9 mouse cellular contexts compared by ENCODE assay signal in the genomic region with DNA sequence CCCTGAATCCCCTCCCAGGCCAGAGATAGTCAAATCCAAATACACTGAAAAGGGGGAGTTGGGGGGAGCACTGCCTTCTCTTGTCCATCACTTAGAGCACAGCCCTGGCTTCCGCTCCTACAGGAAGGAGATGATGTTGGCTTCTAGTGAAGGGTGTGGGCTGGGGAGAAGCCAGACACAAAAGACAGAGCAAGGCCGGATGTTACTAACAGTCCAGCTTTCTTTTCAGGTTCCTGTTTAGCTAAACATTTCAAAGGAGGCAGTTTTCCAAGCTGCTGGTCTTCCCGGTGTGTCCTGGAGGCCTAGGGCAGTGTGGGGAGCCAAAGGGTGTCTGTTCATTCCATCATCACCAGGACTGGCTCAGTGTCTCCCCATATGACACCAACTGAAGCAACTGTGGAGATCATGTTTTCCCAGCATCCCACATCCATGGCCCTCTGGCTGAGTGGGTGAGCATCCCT.
DNase-seq lines count a peak whose midpoint lies in the region; ATAC-seq lines count a peak whose summit lies in the region.
"Had no signal": no experiment of that assay in that cellular context is flagged by ENCODE, and none has a peak within 500 bp of the region (broad histone marks: within the 10 kb centered on the region; RNA-seq: fewer than 3 reads in every experiment).

No protein-coding gene starts in this region.

- H3K4me2 ChIP-seq in limb, embryonic 15.5 days = no peak overlapping the region
- H3K4me2 ChIP-seq: embryonic facial prominence, embryonic 13.5 days had no signal

- 0 out of 2 replicates have a peak, but pooled peaks cover 3% of the 10 kb centered on the region for H3K9me3 ChIP-seq in limb, embryonic 15.5 days
- H3K9me3 ChIP-seq: embryonic facial prominence, embryonic 13.5 days had no signal

- no peak overlapping the region for H3K27ac ChIP-seq in limb, embryonic 15.5 days
- H3K27ac ChIP-seq: embryonic facial prominence, embryonic 13.5 days had no signal

- 0 out of 2 replicates have a peak, but pooled peaks cover 12% of the 10 kb centered on the region for H3K4me1 ChIP-seq in limb, embryonic 15.5 days

- H3K9ac ChIP-seq in limb, embryonic 15.5 days = no peak overlapping the region
- H3K9ac ChIP-seq: embryonic facial prominence, embryonic 13.5 days had no signal

- 76% methylated on average over 3 of the region's 3 CpGs for WGBS in limb, embryonic 15.5 days

- H3K4me3 ChIP-seq in limb, embryonic 15.5 days = no peak overlapping the region
- H3K4me3 ChIP-seq: embryonic facial prominence, embryonic 13.5 days had no signal

- intact Hi-C loops in heart, postnatal 36 days (cut with DNase I) = loop anchor here (1.0 to 5.0 kb wide), 5 partner anchors 101 to 396 kb away; no protein-coding TSS in a partner anchor

- H3K27me3 ChIP-seq in limb, embryonic 15.5 days = no peaks in the 10 kb centered on the region

- ATAC-seq in limb, embryonic 15.5 days (ENCODE audit: insufficient number of reproducible peaks, low FRiP score, low TSS enrichment, low read depth) = 0 out of 2 replicates have a peak, but pooled peaks have one; percentile 30

- H3K36me3 ChIP-seq in limb, embryonic 15.5 days = no peaks in the 10 kb centered on the region
- H3K36me3 ChIP-seq: embryonic facial prominence, embryonic 13.5 days had no signal

- peak; percentile 23 for DNase-seq in adrenal gland, adult 8-10 months
- DNase-seq in adrenal gland, postnatal 36 days = peak; percentile 27 to 30
- DNase-seq in heart, postnatal 36 days = peak; percentile 32 to 55
- no peak for DNase-seq in testis, postnatal 10 days (ENCODE audit: low spot score)
- no peak for DNase-seq in embryo, embryonic 9.5 days (ENCODE audit: extremely low spot score)
- DNase-seq in thymus, postnatal 4 days = no peak
- DNase-seq in cerebellum, adult 8-10 months = no peak

Comparison
In these comparisons a context has a peak if more than half of its experiments do, and no peak if none do; other contexts are left out.
1. DNase-seq: peak in adrenal gland, adult 8-10 months (single experiment), adrenal gland, postnatal 36 days (2 of 2) and heart, postnatal 36 days (2 of 2); none in testis, postnatal 10 days (single experiment), embryo, embryonic 9.5 days (single experiment), thymus, postnatal 4 days (single experiment) and cerebellum, adult 8-10 months (single experiment).